Mouse (Mus musculus) embryonic facial prominence, embryonic 10.5 days (tissue): Measurements from ENCODE around the gene Naif1. TPM values are rescaled to one million over a fixed set of nuclear protein-coding genes. Genes with fewer than 3 reads are reported as not detected.

Experiments
- DNase-seq: peaks from one replicate; pipeline ENCODE4 v3.0.0-alpha.2; 2017; ENCODE audit warnings: low spot score
- H3K27ac ChIP-seq: fragments of 300-500 bp; sonication (generic); replicated peaks from 2 replicates; pipeline ENCODE4 v1.5.1; 2016; ENCODE audit warnings: mild to moderate bottlenecking
- H3K27me3 ChIP-seq: fragments of 300-500 bp; sonication (generic); replicated peaks from 2 replicates; pipeline ENCODE4 v1.6.1; 2016; ENCODE audit warnings: low read depth, mild to moderate bottlenecking; ENCODE audit not compliant: poor library complexity, severe bottlenecking
- H3K36me3 ChIP-seq: fragments of 300-500 bp; sonication (generic); replicated peaks from 2 replicates; pipeline ENCODE4 v1.6.1; 2016; ENCODE audit warnings: mild to moderate bottlenecking, moderate library complexity
- H3K4me1 ChIP-seq: fragments of 300-500 bp; sonication (generic); 2 replicates; pipeline ENCODE4 v1.6.1; 2016
- H3K4me3 ChIP-seq: fragments of 300-500 bp; sonication (generic); 2 replicates; pipeline ENCODE4 v1.5.1; 2016; ENCODE audit warnings: mild to moderate bottlenecking, moderate library complexity
- H3K9me3 ChIP-seq: fragments of 300-500 bp; sonication (generic); 2 replicates; pipeline ENCODE4 v1.6.1; 2016; ENCODE audit warnings: mild to moderate bottlenecking
- WGBS: fragments of 180-500 bp; shearing (Covaris S2); methylation state at CpG from one replicate; pipeline ENCODE4 v1.1.7; 2016; 5-methylcytosine and 5-hydroxymethylcytosine counted together
- polyA plus RNA-seq: library from polyadenylated mRNA; unstranded; fragments of >200 nt; fragmentation: Nextera tagmentation; extraction: Ambion mirVana; gene quantifications from 2 replicates; pipeline ENCODE4 v1.2.1, GENCODE M21; 2016

Gene Naif1
- polyA plus RNA-seq, 1 experiment from 2014 or later = 6.8 TPM

DNA sequence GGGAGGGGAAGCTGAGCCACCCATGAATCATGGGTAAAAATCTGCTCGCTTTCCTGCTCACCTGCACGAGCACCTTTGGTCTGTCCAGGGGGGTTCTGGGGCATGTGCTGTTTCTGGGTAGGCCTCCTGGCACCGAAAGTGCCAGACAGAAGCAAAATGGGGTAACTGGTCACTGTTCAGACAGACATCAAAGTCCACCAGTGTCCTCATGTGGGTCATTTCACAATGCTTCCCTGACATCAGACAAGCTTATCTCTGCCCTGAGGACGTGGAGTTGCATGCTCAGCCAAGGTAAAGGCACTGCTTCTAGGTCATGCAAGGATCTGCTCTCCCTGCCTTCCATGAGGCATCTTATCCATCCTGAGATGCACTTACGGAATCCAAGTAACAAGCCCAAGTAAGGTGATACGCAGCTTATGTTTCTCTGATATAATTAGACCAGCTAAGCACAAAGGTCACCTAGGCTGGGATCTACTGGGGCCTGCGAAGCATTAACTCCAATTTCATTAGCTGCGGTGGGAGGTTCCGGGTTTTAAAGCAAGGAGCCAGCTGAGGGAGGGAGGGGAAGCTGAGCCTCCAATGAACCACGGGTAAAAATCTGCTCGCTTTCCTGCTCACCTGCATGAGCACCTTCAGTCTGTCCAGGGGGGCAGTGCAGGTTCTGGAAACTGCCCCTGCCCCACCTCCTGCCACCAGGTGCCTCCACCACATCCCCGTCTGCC, 31.7 kb upstream of the Naif1 start:
- Histone ChIP-seq H3K9me3 (no peaks in the 10 kb centered on the region), H3K36me3 (peaks cover 78% of the 10 kb centered on the region), H3K4me3 (no peak overlapping the region), H3K4me1 (peaks cover 59% of the 10 kb centered on the region), H3K27me3 (no peaks in the 10 kb centered on the region), H3K27ac (0 out of 2 replicates have a peak overlapping the region, but pooled peaks have one; percentile 52)
- DNase-seq = peak; percentile 35
- 66% methylated on average over 12 of the region's 12 CpGs for WGBS

DNA sequence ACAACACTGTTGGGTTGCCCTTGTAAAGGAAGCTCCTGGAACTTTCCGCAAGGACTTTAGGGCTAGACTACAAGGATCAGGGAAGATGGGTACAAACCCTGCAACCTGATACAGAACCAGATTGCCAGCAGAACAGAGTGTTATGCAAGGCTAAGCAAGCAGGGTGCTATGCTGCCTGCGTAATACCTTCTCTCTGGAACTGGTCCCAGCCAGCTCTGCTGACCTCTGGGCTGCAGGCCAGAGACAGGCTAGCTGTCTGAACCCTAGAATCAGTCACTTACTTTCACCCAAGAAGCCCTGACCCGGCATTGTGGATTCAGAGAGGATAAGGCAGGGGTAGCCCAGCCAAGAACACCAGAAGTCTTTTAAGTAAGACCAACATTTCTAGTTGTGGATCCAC, 30.9 kb upstream of the Naif1 start:
- Histone ChIP-seq H3K36me3 (peaks cover 70% of the 10 kb centered on the region), H3K27ac (peak overlapping the region; percentile 15; the same call in 1 of the 2 replicates), H3K27me3 (no peaks in the 10 kb centered on the region), H3K9me3 (no peaks in the 10 kb centered on the region), H3K4me3 (no peak overlapping the region), H3K4me1 (peaks cover 61% of the 10 kb centered on the region)
- DNase-seq = no peak
- WGBS = 88% methylated on average over 3 of the region's 3 CpGs

DNA sequence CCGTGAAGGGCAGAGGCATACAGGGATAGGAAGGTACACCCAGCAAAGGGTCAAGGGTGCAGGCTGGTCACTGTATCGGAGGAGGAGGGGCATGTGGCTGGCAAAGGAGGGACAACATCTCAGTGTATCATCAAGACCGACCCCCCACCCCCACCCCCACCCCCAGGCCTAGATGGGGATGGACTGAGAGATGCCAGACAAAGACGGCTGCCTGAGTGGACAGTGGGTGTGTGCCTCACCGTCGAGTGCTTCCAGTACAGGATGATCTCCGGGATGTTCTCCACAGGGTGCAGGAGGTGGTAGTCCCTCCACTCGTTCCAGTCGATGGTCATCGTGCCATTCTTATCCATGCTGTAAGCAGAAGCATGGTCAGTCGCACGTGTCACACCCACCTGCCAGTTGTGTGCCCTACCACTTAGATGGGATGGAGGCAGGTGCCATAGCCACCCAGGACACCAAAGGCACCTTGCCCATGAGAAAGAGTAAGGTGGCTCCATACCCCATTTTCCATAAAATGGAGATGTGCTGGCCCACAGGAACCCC, 30.1 kb upstream of the Naif1 start:
- no peak overlapping the region for H3K27ac ChIP-seq
- H3K27me3 ChIP-seq = no peaks in the 10 kb centered on the region
- H3K4me3 ChIP-seq = no peak overlapping the region
- DNase-seq = no peak
- H3K36me3 ChIP-seq = peaks cover 62% of the 10 kb centered on the region
- H3K9me3 ChIP-seq = no peaks in the 10 kb centered on the region
- peaks cover 65% of the 10 kb centered on the region for H3K4me1 ChIP-seq
- 90% methylated on average over 12 of the region's 12 CpGs for WGBS

DNA sequence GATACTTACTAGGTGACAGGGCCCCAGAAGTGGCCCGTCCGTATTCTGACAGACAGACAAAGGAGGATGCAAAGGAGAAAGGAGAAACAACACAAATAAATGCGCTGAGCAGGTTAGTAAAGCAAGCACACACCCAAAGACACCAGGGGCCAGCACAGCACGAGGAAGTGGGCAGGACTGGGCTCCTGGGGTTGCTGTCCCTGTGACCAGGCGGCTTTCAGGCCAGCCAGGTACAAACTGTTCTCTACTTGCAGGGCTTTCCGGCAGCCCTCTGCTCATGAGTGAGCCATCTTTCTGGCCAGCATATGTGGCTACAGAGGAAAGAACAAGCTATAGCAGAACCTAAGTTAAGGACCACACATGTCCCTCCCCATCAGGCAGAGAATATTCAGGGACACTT, 29.6 kb upstream of the Naif1 start:
- no peaks in the 10 kb centered on the region for H3K27me3 ChIP-seq
- no peak overlapping the region for H3K4me3 ChIP-seq
- H3K27ac ChIP-seq = no peak overlapping the region
- H3K36me3 ChIP-seq = peaks cover 57% of the 10 kb centered on the region
- no peaks in the 10 kb centered on the region for H3K9me3 ChIP-seq
- H3K4me1 ChIP-seq = peaks cover 70% of the 10 kb centered on the region
- 79% methylated on average over 6 of the region's 6 CpGs for WGBS
- DNase-seq = no peak

GRCm38 (mm10) chr2:32421851-32422251, 28.4 kb upstream of the Naif1 start:
- no peak for DNase-seq
- Histone ChIP-seq H3K27me3 (no peaks in the 10 kb centered on the region), H3K4me1 (peaks cover 67% of the 10 kb centered on the region), H3K27ac (no peak overlapping the region), H3K4me3 (no peak overlapping the region), H3K36me3 (peaks cover 54% of the 10 kb centered on the region), H3K9me3 (no peaks in the 10 kb centered on the region)
- 95% methylated on average over 6 of the region's 6 CpGs for WGBS

DNA sequence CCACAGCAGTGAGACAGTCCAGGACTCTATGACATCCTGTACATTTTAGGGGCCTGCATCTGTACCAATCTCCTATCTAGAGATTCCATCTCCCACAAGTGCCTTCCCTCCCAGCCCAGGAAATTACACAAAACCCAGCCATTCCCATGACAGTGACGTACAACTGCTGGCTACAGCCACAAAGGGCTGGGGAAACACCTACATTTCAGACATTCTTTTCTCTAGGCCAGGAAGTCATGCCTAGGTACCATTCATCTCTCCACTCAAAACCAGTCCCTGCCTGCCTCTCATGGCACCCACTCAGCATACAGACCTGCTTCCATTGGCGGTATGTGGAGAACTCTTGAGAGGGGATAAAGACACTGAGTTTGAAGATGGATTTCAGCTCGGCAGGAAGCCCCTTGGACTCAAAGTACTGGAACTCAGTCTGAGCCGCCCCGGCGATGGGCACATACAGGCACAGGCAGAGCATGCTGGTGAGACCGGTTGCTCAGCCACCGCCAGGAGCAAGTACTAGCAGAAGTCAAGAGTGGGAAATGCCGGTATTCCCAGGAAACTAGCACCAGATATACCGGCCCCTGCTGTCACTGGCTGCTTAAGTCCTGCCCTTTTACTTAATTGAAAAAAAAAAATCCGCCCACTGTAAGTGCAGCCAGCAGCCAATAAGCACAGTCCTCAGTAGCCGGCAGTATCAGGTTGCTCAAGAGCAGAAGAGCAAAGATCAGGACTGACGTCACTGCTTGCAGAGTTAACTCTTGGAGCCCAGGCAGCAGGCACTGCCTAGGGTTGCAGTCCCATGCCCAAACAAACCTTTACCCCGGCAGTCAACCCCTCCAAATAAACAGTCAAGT, 26.6 kb upstream of the Naif1 start:
- Histone ChIP-seq H3K36me3 (peaks cover 41% of the 10 kb centered on the region), H3K4me1 (peaks cover 68% of the 10 kb centered on the region), H3K4me3 (peak overlapping the region; percentile 60), H3K27me3 (no peaks in the 10 kb centered on the region), H3K9me3 (no peaks in the 10 kb centered on the region), H3K27ac (peak overlapping the region; percentile 76)
- peak; percentile 79 for DNase-seq
- WGBS = 2% methylated on average over 14 of the region's 14 CpGs

- Histone ChIP-seq H3K27me3 (no peaks in the 10 kb centered on the region), H3K4me1 (peaks cover 68% of the 10 kb centered on the region), H3K9me3 (no peaks in the 10 kb centered on the region), H3K4me3 (peak overlapping the region; percentile 60; the same call in 1 of the 2 replicates), H3K27ac (peak overlapping the region; percentile 74), H3K36me3 (peaks cover 30% of the 10 kb centered on the region)
- 50% methylated on average over 3 of the region's 3 CpGs for WGBS
- no peak for DNase-seq
Observed at GRCm38 (mm10) chr2:32424796-32425195, 25.5 kb upstream of the Naif1 start.

GRCm38 (mm10) chr2:32425568-32425967, 24.7 kb upstream of the Naif1 start:
- no peak for DNase-seq
- Histone ChIP-seq H3K36me3 (peaks cover 23% of the 10 kb centered on the region), H3K9me3 (no peaks in the 10 kb centered on the region), H3K4me3 (no peak overlapping the region), H3K27ac (no peak overlapping the region; the same call in 1 of the 2 replicates), H3K4me1 (peaks cover 73% of the 10 kb centered on the region), H3K27me3 (no peaks in the 10 kb centered on the region)
- WGBS = 80% methylated on average over 5 of the region's 5 CpGs

- no peak overlapping the region for H3K27ac ChIP-seq
- H3K27me3 ChIP-seq = no peaks in the 10 kb centered on the region
- peaks cover 78% of the 10 kb centered on the region for H3K4me1 ChIP-seq
- DNase-seq = no peak
- H3K4me3 ChIP-seq = no peak overlapping the region
- 95% methylated on average over 1 of the region's 1 CpGs for WGBS
- no peaks in the 10 kb centered on the region for H3K9me3 ChIP-seq
- H3K36me3 ChIP-seq = peaks cover 17% of the 10 kb centered on the region
Observed at GRCm38 (mm10) chr2:32426141-32426540, 24.1 kb upstream of the Naif1 start.

DNA sequence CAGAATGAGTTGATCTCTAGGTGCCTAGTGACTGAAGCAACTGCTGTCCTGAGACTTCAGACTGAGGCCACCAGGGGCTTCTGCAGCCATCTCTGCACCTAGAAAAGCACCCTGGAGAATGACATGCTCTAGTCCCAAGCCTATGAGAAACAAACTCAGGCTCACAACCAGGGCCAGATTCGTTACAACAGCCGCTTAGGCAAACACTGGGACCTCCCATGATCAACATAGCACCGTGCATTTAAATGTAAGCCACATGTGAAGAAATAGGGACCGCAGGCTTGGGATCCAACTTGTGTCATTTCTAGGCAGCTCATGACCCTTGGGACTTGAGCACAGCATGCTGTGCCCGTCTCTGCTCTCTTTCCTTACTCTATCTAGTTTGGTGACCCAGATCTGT, 22.5 kb upstream of the Naif1 start:
- H3K4me3 ChIP-seq = no peak overlapping the region; the same call in 1 of the 2 replicates
- peaks cover 78% of the 10 kb centered on the region for H3K4me1 ChIP-seq
- WGBS = 79% methylated on average over 5 of the region's 5 CpGs
- no peaks in the 10 kb centered on the region for H3K27me3 ChIP-seq
- no peaks in the 10 kb centered on the region for H3K9me3 ChIP-seq
- H3K36me3 ChIP-seq = peaks cover 15% of the 10 kb centered on the region
- H3K27ac ChIP-seq = no peak overlapping the region
- DNase-seq = no peak

- H3K9me3 ChIP-seq = no peaks in the 10 kb centered on the region
- H3K4me3 ChIP-seq = peak overlapping the region; percentile 31; the same call in 1 of the 2 replicates
- peaks cover 15% of the 10 kb centered on the region for H3K36me3 ChIP-seq
- 74% methylated on average over 8 of the region's 8 CpGs for WGBS
- peak overlapping the region; percentile 21; the same call in 1 of the 2 replicates for H3K27ac ChIP-seq
- DNase-seq = no peak
- H3K27me3 ChIP-seq = no peaks in the 10 kb centered on the region
- peaks cover 73% of the 10 kb centered on the region for H3K4me1 ChIP-seq
Observed at GRCm38 (mm10) chr2:32428262-32428722, 22.0 kb upstream of the Naif1 start.

GRCm38 (mm10) chr2:32429215-32429891, 20.9 kb upstream of the Naif1 start:
- Histone ChIP-seq H3K4me1 (peaks cover 62% of the 10 kb centered on the region), H3K27me3 (no peaks in the 10 kb centered on the region), H3K27ac (0 out of 2 replicates have a peak overlapping the region, but pooled peaks have one; percentile 21), H3K4me3 (peak overlapping the region; percentile 64; the same call in 1 of the 2 replicates), H3K36me3 (peaks cover 15% of the 10 kb centered on the region), H3K9me3 (no peaks in the 10 kb centered on the region)
- WGBS = 82% methylated on average over 4 of the region's 4 CpGs
- no peak for DNase-seq
